Mouse (Mus musculus): ENCODE results near the gene Slc27a3.

DNA sequence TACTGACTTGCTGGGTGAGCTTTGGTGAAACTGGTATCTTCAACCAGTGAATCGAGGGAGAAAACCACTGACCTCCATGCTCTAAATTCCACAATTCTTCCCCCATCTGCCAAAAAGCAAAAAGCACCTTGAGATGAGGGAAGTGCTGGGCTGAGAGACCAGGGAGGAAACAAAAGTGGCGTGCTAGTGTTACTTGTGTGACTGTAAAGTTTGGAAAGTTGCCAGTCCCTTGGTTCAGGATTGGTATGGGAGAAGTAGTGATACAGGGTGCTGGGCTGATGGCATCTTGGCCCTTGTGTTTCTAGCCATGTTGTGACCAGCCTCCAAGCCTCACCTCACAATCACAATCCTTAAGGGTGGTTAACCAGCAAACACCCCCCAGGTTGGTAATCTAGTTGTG lies 27.4 kb downstream of the Slc27a3 start:
- TF ChIP-seq CTCF (IDR thresholded peaks at IDR 0.05; ENCODE audit: extremely low read depth, insufficient read depth, insufficient read length, insufficient replicate concordance): no peak
- no peak for TF ChIP-seq POLR2A (IDR thresholded peaks at IDR 0.05; ENCODE audit: low read depth, low read length)
